Mouse (Mus musculus): ENCODE measurements around the gene Cd72.

DNA sequence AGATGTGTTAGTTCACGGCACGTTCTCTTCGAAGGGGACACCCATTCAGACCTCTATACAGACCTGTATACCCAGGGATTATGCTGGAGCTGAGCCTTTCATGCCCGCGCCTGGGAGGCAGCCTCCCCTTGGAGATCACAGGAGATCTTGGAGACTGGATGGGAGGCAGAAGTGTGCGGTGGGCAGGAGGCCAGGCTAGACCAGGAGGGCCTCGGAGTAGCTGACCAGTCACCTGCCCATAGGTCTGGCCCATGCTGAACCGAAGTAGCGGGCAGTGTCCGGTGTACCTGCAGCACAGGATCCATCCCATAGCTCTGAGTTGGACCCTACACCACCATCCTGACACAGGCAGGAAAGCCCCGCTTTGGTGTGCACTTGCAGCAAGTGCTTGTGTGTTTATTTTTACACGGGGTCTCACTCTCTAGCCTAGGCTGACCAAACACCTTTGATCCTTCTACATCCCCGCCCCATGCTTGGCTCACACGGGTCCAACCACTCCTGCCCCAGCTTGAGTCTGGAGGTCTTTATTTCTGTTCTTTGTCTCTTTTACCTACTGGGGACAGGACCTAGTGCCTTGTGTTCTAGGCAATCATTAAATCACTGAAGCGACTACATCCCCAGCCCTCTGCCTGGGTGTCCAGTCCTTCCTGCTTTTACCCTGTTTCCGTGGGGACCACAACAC lies 26.1 kb downstream of the Cd72 start:
- TF ChIP-seq POLR2A (IDR thresholded peaks at IDR 0.05; ENCODE audit: low read depth, low read length) (no peak), CTCF (conservative IDR thresholded peaks at IDR 0.05; ENCODE audit: insufficient read depth, insufficient read length, low read depth, low read length) (no peak)
